Mouse (Mus musculus) kidney, adult 8-10 months (tissue): ENCODE results near the gene Nav2.

Experiments
- DNase-seq, 2 experiments: peaks; one replicate each; pipeline ENCODE4 v3.0.0; 2022

The Nav2 gene

DNA sequence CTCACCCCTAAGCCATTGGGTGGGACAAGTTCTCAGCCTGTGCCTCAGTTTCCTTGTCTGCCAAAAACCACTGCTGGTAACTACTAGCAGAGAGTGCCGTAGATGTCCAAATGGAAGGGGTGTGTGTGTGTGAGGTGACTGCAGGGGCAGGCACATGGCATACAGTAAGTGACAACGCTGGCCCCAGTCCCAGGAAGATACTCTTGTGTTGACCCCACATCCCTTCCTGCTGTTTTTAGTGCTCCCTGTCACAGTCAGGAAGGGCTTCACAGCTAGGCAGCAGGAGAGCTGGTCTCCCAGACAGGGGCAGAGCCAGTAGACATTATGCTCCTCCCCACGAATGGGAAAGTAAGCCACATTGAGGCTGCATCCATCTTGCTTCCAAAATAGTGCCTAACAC, 264.4 kb downstream of the Nav2 start:
- DNase-seq, result peak in 1 of 2 experiments; percentile 18

DNA sequence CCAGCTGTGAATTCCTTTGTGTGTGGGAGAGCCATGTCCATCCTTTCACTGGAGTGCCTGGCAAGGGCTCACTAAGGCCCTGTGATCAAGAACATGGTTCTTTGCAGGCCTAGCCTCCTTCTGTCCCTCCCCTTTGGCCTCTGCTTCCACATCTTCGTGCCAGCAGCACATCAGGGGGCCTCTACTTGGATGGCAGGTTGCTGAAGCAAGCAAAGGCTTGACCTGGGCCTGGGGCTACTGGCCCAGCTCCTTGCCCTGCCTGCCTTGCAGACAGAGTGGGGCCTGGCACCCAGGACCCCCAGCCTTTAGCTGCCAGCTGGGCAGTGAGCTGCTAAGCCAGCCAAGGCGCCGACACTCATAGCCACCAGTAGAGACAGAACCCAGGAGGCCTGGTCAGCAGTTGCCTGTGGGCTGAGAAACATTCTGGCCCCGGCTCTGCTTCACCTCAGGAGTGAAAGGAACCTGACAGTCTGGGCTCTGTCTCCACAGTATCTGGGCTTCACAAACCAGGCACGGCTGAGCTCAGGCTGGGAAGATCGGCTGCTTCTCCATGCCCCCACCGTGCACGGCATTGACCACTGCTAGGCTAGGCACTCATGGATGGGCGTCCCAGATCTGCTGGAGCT, 267.4 kb downstream of the Nav2 start:
- no peak for DNase-seq

DNA sequence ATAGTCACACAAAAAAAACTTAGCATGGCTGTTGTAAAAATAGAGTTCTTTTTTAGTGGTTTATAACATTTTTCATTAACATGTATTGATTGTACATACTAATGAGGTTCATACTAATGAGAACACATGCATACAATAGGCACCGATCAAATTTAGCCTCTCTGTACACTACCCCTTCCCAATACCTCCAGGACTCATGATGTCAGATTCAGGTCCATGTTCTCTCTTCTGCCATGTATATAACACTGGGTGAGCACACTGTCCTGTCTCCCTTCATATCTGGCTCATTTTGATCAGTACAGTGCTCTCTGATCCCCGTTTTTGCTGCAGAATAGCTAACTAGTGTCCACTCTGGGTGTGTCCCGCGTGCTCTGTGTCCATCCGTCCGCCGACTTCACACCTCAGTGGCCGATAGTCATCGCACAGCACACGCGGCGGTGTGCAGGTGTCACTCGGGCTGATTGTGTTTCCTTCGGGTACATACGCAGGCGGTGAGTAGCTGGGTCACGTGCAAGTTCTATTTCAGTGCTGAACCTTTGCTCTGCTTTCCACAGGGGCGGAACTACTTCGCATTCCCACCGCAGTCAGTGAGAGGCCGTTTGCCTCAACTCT, 268.2 kb downstream of the Nav2 start:
- DNase-seq, result no peak

DNA sequence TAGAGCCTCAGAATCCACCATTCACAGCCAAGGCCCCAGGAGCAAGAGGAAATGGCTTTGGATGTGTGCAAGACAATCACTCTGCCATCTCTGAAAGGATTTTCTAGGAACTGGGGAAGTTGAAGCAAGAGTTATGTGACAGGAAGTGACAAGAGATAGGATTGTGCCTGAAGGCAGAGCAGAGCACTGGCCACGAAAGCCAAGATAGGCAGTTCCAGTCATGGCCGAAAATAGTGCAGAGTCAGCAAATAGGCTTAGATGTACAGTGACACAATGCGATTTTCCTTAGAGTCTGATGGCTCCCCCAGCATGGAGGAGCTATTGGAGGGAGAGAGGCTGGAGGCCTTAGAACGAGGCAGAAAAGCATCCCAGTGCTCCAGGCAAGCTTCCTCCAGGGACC, 269.7 kb downstream of the Nav2 start:
- no peak for DNase-seq

DNA sequence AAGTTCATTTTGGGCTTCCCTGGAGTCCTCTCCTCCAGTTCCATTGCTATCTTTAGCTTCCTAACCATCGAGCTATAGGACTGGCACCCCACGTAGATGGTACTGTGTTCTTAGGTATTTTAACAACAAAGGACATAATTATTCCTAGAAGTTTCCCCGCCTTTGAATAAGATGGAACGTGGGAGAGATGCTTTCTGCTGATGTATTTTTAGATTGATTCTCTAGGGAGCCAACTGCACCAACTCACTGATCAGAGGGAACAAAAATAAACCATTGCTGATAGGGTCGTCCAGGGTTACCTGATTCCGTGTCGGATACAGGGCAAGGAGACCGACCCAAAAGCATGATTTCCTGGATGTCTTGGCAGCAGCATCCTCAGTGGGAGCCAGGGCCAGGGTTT, 272.5 kb downstream of the Nav2 start:
- DNase-seq, result no peak

DNA sequence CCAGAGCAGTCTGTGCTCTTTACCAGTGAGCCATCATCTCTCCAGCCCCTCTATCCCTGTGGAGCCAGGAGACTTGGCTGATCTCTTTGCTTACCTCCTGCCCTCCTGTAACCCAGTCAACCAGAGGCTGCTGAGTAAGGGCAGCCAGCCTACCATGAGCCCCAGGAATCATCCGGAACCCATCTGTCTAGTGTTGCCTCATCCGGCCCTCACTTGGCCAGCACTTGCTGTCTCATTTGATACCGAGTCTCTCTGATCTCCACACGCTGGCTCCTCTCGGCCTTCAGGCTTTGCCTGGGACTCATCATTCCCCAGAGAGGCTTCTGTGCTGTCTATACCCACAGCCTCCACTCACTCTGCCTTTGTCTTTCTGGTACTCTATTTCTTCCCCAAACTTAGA, 273.9 kb downstream of the Nav2 start:
- no peak for DNase-seq

DNA sequence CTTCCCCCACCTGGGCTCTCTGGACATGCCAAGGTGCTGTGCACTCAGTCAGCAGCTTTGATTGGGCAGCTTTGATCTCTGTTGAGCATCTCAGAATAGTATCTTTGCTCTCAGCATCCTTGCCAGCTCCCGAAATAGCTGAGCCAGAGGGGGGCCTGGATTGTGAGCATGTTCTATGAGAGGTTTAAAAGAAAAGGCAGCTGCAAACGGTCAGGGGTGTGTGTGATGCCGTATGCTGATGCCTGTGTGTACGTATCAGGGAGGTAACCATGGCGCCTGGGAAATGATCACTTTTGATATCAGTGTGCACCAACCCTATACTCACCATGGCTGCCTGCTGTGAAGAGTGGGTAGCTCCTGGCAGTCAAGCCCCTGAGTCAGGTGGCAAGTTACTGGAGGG, 275.2 kb downstream of the Nav2 start:
- DNase-seq, result no peak

DNA sequence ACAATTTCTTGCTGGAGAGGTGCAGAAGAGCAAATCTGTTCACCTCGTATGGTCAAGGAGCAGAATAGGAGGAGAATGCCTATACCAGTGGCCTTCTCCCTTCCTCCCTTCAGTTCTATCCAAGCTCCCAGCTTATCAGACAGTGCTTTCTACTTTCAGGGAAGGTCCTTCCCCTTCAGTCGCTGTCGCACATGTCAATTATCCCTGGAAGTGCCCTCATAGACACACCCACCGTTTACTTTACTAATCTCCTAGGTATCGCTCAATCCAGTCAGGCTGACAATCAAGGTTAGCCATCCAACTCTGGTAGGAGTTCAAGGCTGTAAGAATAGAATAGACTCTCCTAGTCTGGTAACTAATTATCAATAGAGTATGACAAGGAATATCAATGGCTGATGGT, 277.5 kb downstream of the Nav2 start:
- DNase-seq, result no peak

DNA sequence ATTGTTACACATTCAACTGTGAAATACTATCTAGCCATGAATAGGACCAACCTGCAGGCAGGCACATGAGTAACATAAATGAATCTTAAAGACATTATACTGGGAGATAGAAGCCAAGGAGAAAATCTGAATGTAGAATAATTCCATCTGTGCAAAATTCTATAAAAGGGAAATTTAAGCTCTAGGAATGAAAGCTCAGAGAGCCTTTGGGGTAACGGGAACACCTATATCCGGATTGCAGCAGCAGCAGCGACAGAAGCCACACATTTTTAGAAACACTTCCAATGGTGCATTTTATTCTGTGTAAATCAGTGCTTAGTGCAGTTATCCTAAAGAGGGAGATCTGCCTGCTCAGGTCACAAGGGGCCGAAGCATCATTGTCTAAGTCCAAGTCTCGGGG, 280.8 kb downstream of the Nav2 start:
- DNase-seq, result no peak

DNA sequence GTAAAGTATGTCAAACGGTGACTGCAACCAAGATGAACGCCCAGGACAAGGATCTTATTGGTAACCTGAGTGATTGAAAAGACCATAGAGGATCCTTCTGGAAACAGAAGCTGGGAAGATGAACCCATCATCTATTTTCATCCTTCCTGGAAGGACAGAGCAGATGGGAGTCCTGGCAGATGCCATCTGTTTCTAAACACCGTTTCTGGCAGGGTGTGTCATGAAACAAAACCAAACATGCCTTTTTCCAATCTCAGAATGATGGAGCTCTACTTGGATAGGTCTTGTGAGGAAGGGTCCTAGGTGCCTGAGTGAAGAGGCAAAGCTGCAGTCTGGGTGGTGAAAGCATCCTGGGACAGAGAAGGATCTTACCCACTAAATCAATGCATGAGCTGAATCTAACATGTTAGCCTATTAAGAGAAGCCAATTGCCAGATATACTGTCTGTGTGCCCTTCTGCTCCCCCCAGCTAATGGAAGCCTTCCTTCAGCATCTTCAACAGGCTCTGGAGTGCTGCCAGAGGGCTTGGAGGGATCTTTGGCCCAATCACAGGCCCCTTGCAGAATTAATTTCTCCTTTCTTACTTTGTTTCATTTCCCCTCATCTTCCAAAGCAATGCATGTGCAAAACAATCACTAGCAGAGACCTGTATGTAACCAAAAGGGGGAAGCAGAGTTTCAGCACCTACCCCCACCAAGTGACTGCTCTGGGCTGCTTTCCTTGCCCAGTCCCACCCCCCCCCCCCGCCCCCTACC, 281.9 kb downstream of the Nav2 start:
- no peak for DNase-seq

DNA sequence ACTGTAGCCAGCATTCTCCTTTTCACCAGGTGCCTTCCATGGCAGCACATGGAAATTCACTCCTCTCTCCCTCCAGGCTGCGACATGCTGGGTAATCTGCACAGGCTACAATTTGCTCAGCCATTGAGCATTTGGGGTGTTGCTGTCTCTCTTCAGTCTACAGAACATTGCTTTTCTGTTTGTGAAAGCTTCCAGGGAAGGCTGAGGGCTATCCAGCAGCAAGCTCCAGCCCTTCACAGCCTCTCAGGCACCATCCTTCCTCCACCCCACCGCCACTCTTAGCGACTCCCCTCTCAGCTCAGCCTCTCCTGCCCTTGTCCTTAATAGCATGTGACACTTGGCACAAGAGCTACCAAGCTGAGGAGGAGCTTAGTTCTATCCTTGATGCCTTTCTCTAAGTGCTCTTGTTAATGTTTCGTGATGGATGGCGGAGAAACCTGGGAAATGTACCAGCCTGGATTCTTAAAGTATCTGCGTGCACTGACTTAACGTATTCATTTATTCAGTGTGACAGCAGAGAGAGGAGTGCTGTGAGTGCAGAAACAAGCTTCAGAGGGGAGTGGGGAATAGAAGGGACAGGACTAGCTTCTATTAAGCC, 282.7 kb downstream of the Nav2 start:
- DNase-seq, result no peak

DNA sequence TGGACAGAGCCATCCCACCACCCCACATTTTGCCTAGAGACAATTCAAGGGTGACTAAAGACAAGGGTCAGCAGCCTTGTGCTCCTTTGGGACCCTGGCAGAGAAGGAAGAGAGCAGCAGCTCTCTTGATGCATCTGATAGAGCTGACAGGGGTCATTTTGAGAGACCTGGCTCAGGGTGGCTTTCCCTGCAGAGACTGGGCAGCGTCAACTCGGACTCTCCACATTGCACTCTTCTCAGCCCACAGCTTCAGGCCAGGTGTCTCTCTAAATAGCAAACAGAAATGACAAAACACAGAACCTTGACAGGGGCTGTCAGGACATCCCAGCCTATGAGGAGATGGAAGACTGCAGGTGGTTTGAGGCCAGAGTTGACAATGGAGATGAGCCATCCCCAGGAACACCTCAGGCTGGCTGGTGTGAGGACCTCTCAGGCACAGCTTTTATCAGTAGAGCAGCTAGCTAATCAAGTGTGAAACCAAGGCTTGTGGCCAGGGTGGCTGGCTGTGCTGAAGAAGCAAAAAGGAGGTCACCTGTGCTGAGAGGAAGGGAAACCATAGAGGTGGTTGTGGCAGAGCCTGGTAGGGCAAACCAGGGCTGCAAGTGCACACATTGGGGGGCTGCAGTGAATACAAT, 283.7 kb downstream of the Nav2 start:
- no peak for DNase-seq

DNA sequence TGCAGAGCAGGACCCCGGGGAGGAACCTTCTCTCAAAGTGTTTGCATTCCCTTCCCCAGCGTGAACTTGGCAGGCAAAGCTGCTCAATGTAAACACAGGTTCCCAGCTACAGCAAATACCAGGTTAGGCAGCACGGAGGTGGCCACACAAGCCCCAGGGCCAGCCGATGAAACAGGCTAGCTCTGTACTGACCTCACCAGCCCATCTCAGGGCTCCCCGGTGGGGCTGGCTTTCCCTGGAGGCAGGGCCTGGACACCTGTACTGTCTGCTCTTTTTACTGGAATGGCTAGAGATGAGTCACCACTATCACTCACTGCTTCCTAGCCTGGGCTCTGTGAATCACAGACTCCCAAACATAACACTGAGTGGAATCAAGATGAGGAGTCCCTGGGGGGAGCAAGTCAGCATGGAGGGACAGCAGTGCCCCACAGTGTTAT, 287.2 kb downstream of the Nav2 start:
- no peak for DNase-seq

DNA sequence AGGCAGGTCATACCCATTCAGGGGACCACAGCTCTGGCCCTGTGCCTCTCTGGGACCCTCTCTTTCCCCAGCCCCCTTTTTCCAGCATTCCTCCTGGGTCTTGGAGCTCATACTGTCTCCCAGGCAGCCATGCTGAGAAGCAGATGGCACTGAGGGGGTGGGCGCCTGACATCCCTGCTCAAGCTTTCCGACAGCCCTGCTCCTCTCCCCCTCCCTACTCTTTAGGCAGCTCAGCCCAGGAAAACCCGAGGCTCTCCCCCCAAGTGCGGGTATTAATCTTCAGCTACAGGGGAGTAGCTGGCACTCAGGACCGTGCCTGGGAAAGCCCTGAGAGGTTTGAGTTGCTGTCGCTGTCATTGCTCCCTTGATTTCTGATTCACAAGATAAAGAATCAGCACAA, 290.9 kb downstream of the Nav2 start:
- DNase-seq, result no peak

DNA sequence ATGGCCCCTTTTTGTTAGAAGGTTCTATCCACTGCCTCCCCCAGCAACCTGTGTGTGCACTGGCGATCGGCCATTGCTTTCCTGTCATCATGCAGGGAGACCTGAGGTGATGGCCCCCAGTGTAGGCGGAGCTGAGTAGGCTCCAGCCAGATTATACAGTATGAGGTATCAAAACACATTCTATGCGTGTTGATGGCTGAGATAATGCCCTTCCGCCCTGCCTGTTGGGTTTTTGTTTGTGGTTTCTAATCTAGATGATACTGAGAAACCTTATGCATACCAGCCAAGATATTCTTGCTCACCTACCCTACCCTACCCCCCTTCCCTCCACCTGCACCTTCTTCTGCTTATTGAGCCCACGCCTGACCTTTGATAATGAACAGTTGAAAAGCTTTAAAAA, 291.8 kb downstream of the Nav2 start:
- DNase-seq, result no peak

DNA sequence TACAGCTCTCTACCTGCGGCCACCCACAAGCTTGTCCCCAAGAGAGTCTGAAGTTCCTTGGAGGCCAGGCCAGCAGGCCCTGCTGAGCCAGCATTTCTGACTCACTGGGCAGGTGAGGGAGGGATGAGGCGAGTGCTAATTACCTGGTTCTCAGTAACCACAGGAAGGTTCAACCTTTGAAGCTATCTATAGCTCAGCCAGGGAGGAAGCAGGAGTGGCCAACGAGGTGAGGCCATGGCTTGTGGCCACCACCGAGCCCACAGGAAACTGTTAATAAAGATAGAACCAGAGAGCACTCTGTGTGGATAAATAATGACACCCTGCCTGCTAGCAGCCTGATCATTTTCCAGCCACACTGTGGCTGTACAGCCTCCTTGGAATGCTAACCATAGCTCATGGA, 294.5 kb downstream of the Nav2 start:
- no peak for DNase-seq

DNA sequence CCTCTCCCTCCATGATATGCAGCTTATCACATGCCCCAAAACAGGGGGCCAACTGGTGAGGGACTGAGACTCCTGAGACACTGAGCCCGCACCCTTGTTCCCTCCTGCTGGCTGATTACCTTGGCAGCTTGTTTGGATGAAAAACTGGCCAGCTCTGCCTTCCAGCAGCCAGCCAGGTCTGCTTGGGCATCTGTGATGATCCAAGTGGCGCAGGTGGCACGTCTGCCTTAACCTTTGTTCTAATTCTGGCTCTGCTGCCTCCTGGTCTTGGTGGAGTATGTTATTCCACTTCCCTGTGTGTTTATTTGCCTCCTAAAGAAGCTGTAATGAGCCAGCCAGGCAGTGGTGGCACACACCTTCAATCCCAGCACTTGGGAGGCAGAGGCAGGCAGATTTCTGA, 296.3 kb downstream of the Nav2 start:
- DNase-seq, result peak; percentile 33 to 37

DNA sequence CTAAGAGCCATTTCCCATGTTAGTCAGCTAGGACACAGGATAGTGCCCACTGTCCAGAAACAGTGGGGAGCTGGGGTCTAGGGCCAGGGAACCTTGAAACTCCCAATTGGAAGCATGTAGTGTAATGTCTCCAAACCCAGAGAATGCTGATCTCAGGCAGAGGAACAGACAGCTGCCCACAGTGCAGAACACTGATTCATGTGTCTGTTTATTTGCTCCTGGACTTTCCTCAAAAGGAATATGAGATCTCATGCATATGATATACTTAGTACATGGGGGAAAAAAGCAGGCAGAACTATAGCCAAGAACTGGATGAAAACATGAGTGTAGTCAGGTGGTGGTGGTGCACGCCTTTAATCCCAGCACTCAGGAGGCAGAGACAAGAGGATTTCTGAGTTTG, 297.0 kb downstream of the Nav2 start:
- DNase-seq, result no peak

DNA sequence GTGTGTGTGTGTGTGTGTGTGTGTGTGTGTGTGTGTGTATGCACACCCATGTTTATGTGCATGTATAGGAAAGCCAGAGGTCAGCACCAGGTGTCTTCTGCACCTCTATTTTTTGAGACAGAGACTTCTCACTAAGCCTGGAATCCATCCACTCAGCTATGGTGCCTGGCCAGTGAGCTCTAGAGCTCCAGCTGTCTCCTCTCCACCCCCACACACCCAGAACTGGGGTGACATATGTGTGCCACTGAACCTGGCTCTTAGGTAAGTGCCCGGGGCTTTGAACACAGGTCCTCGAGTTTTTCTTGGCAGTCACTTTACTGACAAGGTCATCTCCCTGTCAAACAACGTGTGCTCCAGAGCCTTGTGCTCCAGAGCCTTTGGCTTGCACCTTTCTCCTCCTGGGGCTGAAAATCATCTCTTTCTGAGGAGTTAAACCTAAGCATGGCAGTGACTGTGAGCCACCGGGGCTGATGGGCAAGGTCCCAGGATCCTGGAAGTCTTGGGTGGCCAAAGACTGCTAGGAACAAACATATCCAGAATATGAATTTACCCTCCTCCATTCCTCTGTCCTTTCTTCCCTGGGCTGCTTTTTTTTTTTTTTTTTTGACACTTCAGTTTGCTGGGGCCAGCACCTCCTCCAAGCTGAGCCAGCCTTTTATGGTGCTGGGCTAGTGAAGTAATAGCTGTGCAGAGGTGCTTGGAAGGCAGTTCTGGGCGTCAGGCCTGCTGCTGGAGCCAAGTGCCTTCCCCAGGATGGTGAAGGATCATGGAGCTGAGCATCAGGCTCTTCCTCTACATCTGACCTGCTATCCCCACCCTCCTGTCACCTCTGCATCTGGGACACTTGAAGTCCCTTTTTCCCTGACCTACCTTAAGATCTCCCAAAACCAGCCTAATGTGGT, 298.5 kb downstream of the Nav2 start:
- DNase-seq, result no peak

DNA sequence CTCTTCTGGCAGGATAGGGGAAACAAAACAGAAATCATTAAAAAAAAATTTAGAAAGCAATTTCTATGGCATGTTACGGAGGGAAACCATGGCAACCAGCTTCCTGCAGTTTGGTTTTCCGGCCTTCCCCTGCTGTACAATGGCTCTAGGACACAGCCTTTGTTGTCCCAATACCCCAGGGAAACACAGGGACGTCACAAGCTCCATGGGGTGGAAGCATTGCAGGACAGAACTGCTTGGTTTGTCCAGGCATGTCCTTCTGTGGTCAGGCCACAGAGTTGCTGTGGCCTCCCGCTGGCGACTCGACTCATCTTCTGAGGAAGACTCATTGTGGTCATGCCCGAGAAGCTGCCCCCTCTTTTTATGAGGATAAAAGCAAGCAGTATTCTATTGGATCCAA, 301.0 kb downstream of the Nav2 start:
- DNase-seq, result peak; percentile 30 to 48

DNA sequence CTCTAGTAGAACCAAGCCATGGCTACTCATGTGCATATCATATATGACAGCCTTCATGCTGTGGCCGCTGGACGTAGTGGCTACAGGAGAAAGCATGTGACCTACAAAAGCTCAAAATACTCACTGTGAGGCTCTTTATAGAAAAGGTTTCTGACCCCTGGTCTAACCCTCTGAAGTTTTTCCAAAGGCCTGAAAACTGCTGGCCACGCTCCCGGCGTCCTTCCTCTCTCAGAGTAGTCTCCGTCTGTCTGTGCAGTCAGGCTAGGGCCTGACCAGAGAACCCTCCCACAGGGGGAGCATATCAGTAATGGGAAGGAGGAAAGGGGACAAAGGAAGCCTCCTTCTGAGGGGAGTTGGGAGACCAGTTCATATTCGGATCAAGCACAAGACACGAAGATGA, 302.2 kb downstream of the Nav2 start:
- peak in 1 of 2 experiments; percentile 15 for DNase-seq

DNA sequence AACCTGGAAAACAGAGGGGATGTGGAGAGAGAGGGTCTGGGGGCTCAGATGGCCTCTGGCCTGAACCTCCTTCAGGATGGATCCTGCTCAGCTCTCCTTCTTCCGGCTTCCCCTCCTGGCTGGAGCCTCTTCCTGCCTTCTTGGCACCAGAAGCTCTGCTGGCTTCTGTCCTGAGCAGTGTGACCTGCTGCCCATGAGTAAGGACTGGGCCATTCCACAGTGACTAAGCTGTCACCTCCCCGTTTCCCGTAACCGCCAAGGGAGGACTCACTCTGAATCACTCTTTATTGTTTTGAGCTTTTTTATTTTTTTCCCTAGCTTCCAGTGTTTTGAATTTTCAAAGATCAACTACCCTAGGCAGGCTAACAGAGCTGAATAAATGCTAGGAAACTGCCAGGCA, 304.5 kb downstream of the Nav2 start:
- peak; percentile 48 to 59 for DNase-seq
